Mouse (Mus musculus) G1E (cell line): ENCODE measurements at regions not wholly inside any gene's neighbourhood (a gene's known extent, or its start where the extent isn't known, plus 50 kb on each side); places are given as distances from the start of the nearest gene placed in this dataset.
"Not testable (repeated sequence)": the region's sequence is repeated elsewhere in the genome, so short reads cannot be mapped to it uniquely, and the experiment has no call there.

ENCODE experiments used
- CTCF ChIP-seq: IDR thresholded peaks from 2 replicates; pipeline ENCODE4 v1.5.1; 2012; ENCODE audit warnings: low read depth, low read length, inconsistent platforms, mixed read lengths
- GATA1 ChIP-seq: IDR thresholded peaks from 2 replicates; pipeline ENCODE4 v1.6.1; 2012; ENCODE audit warnings: borderline replicate concordance, low read length, inconsistent platforms, mixed read lengths

- TF ChIP-seq CTCF, GATA1: not testable (repeated sequence)
These were observed 182.4 kb downstream of the Rab10 start for GRCm38 (mm10) chr12:3127336-3127735.
